Mouse (Mus musculus) heart, embryonic 10.5 days (tissue): ENCODE data around the gene Dyrk3. TPM values are rescaled to one million over a fixed set of nuclear protein-coding genes. Genes with fewer than 3 reads are reported as not detected.
A peak's percentile ranks its signal among the peaks of the same experiment; 100 is the strongest.

Source experiments
- DNase-seq: peaks from one replicate; pipeline ENCODE4 v3.0.0-alpha.2; 2017; ENCODE audit warnings: low spot score
- H3K27ac ChIP-seq: fragments of 300-500 bp; sonication (generic); 2 replicates; pipeline ENCODE4 v1.5.1; 2016; ENCODE audit warnings: mild to moderate bottlenecking
- H3K27me3 ChIP-seq: fragments of 300-500 bp; sonication (generic); 2 replicates; pipeline ENCODE4 v1.6.1; 2016; ENCODE audit warnings: mild to moderate bottlenecking; ENCODE audit not compliant: poor library complexity, insufficient read depth, severe bottlenecking
- H3K36me3 ChIP-seq: fragments of 300-500 bp; sonication (generic); 2 replicates; pipeline ENCODE4 v1.6.1; 2016; ENCODE audit warnings: mild to moderate bottlenecking, moderate library complexity
- H3K4me1 ChIP-seq: fragments of 300-500 bp; sonication (generic); 2 replicates; pipeline ENCODE4 v1.6.1; 2016; ENCODE audit warnings: mild to moderate bottlenecking
- H3K4me3 ChIP-seq: fragments of 300-500 bp; sonication (generic); 2 replicates; pipeline ENCODE4 v1.5.1; 2016; ENCODE audit warnings: mild to moderate bottlenecking, moderate library complexity
- H3K9me3 ChIP-seq: fragments of 300-500 bp; sonication (generic); 2 replicates; pipeline ENCODE4 v1.6.1; 2016; ENCODE audit warnings: mild to moderate bottlenecking, moderate library complexity
- WGBS: fragments of 180-500 bp; shearing (Covaris S2); methylation state at CpG from one replicate; pipeline ENCODE4 v1.1.7; 2016; 5-methylcytosine and 5-hydroxymethylcytosine counted together
- polyA plus RNA-seq: library from polyadenylated mRNA; unstranded; fragments of >200 nt; fragmentation: Nextera tagmentation; extraction: Ambion mirVana; gene quantifications from 2 replicates; pipeline ENCODE4 v1.2.1, GENCODE M21; 2016

Dyrk3 gene
- polyA plus RNA-seq, 1 experiment from 2014 or later: 3.1 TPM

- WGBS: 32% methylated on average over 8 of the region's 8 CpGs
- 0 out of 2 replicates have a peak, but pooled peaks cover 2% of the 10 kb centered on the region for H3K36me3 ChIP-seq
- H3K27me3 ChIP-seq: no peaks in the 10 kb centered on the region
- no peaks in the 10 kb centered on the region for H3K9me3 ChIP-seq
- H3K4me3 ChIP-seq: peak overlapping the region; percentile 92
- H3K4me1 ChIP-seq: peaks cover 60% of the 10 kb centered on the region
- peak overlapping the region; percentile 97 for H3K27ac ChIP-seq
- DNase-seq: no peak
Observed at GRCm38 (mm10) chr1:131095574-131095973, 42.6 kb downstream of the Dyrk3 start.

- Histone ChIP-seq H3K27ac (0 out of 2 replicates have a peak overlapping the region, but pooled peaks have one; percentile 18), H3K9me3 (no peaks in the 10 kb centered on the region), H3K4me3 (no peak overlapping the region; the same call in 1 of the 2 replicates), H3K4me1 (peaks cover 77% of the 10 kb centered on the region), H3K36me3 (0 out of 2 replicates have a peak, but pooled peaks cover 2% of the 10 kb centered on the region), H3K27me3 (no peaks in the 10 kb centered on the region)
- 54% methylated on average over 8 of the region's 8 CpGs for WGBS
- no peak for DNase-seq
Observed at GRCm38 (mm10) chr1:131093889-131094288, 44.3 kb downstream of the Dyrk3 start.

GRCm38 (mm10) chr1:131092846-131093245, 45.3 kb downstream of the Dyrk3 start:
- DNase-seq: no peak
- H3K27me3 ChIP-seq: no peaks in the 10 kb centered on the region
- H3K36me3 ChIP-seq: 0 out of 2 replicates have a peak, but pooled peaks cover 2% of the 10 kb centered on the region
- H3K4me1 ChIP-seq: peaks cover 82% of the 10 kb centered on the region
- H3K27ac ChIP-seq: peak overlapping the region; percentile 12; the same call in 1 of the 2 replicates
- no peaks in the 10 kb centered on the region for H3K9me3 ChIP-seq
- no peak overlapping the region for H3K4me3 ChIP-seq
- WGBS: 89% methylated on average over 3 of the region's 3 CpGs

GRCm38 (mm10) chr1:131092173-131092572, 46.0 kb downstream of the Dyrk3 start:
- no peak for DNase-seq
- H3K27me3 ChIP-seq: no peaks in the 10 kb centered on the region
- peaks cover 88% of the 10 kb centered on the region for H3K4me1 ChIP-seq
- no peak overlapping the region for H3K4me3 ChIP-seq
- H3K36me3 ChIP-seq: 0 out of 2 replicates have a peak, but pooled peaks cover 2% of the 10 kb centered on the region
- WGBS: 79% methylated on average over 3 of the region's 3 CpGs
- H3K9me3 ChIP-seq: no peaks in the 10 kb centered on the region
- peak overlapping the region; percentile 12 for H3K27ac ChIP-seq

- Histone ChIP-seq H3K36me3 (0 out of 2 replicates have a peak, but pooled peaks cover 2% of the 10 kb centered on the region), H3K27me3 (no peaks in the 10 kb centered on the region), H3K27ac (peak overlapping the region; percentile 88), H3K4me3 (no peak overlapping the region), H3K9me3 (no peaks in the 10 kb centered on the region), H3K4me1 (peaks cover 95% of the 10 kb centered on the region)
- 51% methylated on average over 3 of the region's 3 CpGs for WGBS
- DNase-seq: no peak
Observed at GRCm38 (mm10) chr1:131091481-131091880, 46.7 kb downstream of the Dyrk3 start.

- Histone ChIP-seq H3K4me3 (peak overlapping the region; percentile 40), H3K4me1 (peaks cover 100% of the 10 kb centered on the region), H3K9me3 (no peaks in the 10 kb centered on the region), H3K27me3 (no peaks in the 10 kb centered on the region), H3K36me3 (0 out of 2 replicates have a peak, but pooled peaks cover 2% of the 10 kb centered on the region), H3K27ac (peak overlapping the region; percentile 88)
- DNase-seq: no peak
- WGBS: 62% methylated on average over 4 of the region's 4 CpGs
Observed at GRCm38 (mm10) chr1:131090877-131091276, 47.3 kb downstream of the Dyrk3 start.

GRCm38 (mm10) chr1:131090261-131090660, 47.9 kb downstream of the Dyrk3 start:
- peaks cover 100% of the 10 kb centered on the region for H3K4me1 ChIP-seq
- H3K27ac ChIP-seq: peak overlapping the region; percentile 88
- 30% methylated on average over 5 of the region's 5 CpGs for WGBS
- H3K36me3 ChIP-seq: 0 out of 2 replicates have a peak, but pooled peaks cover 2% of the 10 kb centered on the region
- peak overlapping the region; percentile 40 for H3K4me3 ChIP-seq
- no peaks in the 10 kb centered on the region for H3K27me3 ChIP-seq
- no peaks in the 10 kb centered on the region for H3K9me3 ChIP-seq
- DNase-seq: no peak

GRCm38 (mm10) chr1:131089525-131090127, 48.5 kb downstream of the Dyrk3 start:
- WGBS: 47% methylated on average over 2 of the region's 2 CpGs
- Histone ChIP-seq H3K27me3 (no peaks in the 10 kb centered on the region), H3K4me3 (peak overlapping the region; percentile 40), H3K27ac (peak overlapping the region; percentile 88), H3K4me1 (peaks cover 100% of the 10 kb centered on the region), H3K9me3 (no peaks in the 10 kb centered on the region), H3K36me3 (0 out of 2 replicates have a peak, but pooled peaks cover 2% of the 10 kb centered on the region)
- no peak for DNase-seq

GRCm38 (mm10) chr1:131088547-131088946, 49.6 kb downstream of the Dyrk3 start:
- no peak for DNase-seq
- Histone ChIP-seq H3K27ac (peak overlapping the region; percentile 88), H3K9me3 (no peaks in the 10 kb centered on the region), H3K4me1 (peaks cover 100% of the 10 kb centered on the region), H3K4me3 (0 out of 2 replicates have a peak overlapping the region, but pooled peaks have one; percentile 24), H3K36me3 (0 out of 2 replicates have a peak, but pooled peaks cover 2% of the 10 kb centered on the region), H3K27me3 (no peaks in the 10 kb centered on the region)
- 31% methylated on average over 11 of the region's 11 CpGs for WGBS

- H3K9me3 ChIP-seq: no peaks in the 10 kb centered on the region
- peaks cover 99% of the 10 kb centered on the region for H3K4me1 ChIP-seq
- 0 out of 2 replicates have a peak overlapping the region, but pooled peaks have one; percentile 1 for H3K4me3 ChIP-seq
- WGBS: 47% methylated on average over 7 of the region's 7 CpGs
- DNase-seq: no peak
- 0 out of 2 replicates have a peak, but pooled peaks cover 2% of the 10 kb centered on the region for H3K36me3 ChIP-seq
- H3K27ac ChIP-seq: peak overlapping the region; percentile 32; the same call in 1 of the 2 replicates
- no peaks in the 10 kb centered on the region for H3K27me3 ChIP-seq
Observed at GRCm38 (mm10) chr1:131086907-131087306, 51.2 kb downstream of the Dyrk3 start.

GRCm38 (mm10) chr1:131085957-131086739, 52.0 kb downstream of the Dyrk3 start:
- H3K9me3 ChIP-seq: no peaks in the 10 kb centered on the region
- H3K27me3 ChIP-seq: no peaks in the 10 kb centered on the region
- H3K36me3 ChIP-seq: no peaks in the 10 kb centered on the region
- DNase-seq: no peak
- 38% methylated on average over 4 of the region's 4 CpGs for WGBS
- H3K27ac ChIP-seq: no peak overlapping the region
- H3K4me3 ChIP-seq: no peak overlapping the region
- peaks cover 99% of the 10 kb centered on the region for H3K4me1 ChIP-seq

- Histone ChIP-seq H3K9me3 (no peaks in the 10 kb centered on the region), H3K27me3 (no peaks in the 10 kb centered on the region), H3K4me3 (no peak overlapping the region), H3K4me1 (peaks cover 99% of the 10 kb centered on the region), H3K27ac (no peak overlapping the region), H3K36me3 (no peaks in the 10 kb centered on the region)
- WGBS: 62% methylated on average over 3 of the region's 3 CpGs
- DNase-seq: no peak
Observed at GRCm38 (mm10) chr1:131085272-131085671, 52.9 kb downstream of the Dyrk3 start.

- Histone ChIP-seq H3K27ac (peak overlapping the region; percentile 73; the same call in 1 of the 2 replicates), H3K9me3 (no peaks in the 10 kb centered on the region), H3K27me3 (no peaks in the 10 kb centered on the region), H3K4me3 (peak overlapping the region; percentile 24; the same call in 1 of the 2 replicates), H3K4me1 (peaks cover 99% of the 10 kb centered on the region), H3K36me3 (no peaks in the 10 kb centered on the region)
- 22% methylated on average over 8 of the region's 8 CpGs for WGBS
- no peak for DNase-seq
Observed at GRCm38 (mm10) chr1:131084289-131084688, 53.9 kb downstream of the Dyrk3 start.
